Mouse (Mus musculus) monocyte, adult 2 months (primary cell): Measurements from ENCODE around the gene Nell1.

Experiments
- DNase-seq, 2 experiments: peaks; one replicate each; pipeline ENCODE4 v3.0.0; 2022; ENCODE audit warnings: low spot score in 2 of 2, low read depth in 1 of 2

The Nell1 gene

GRCm38 (mm10) chr7:50253166-50253565, 278.5 kb downstream of the Nell1 start:
- DNase-seq, result no peak

- DNase-seq, result no peak
Measured at GRCm38 (mm10) chr7:50260016-50260415, 285.4 kb downstream of the Nell1 start.

GRCm38 (mm10) chr7:50295508-50295907, 320.8 kb downstream of the Nell1 start:
- no peak for DNase-seq

GRCm38 (mm10) chr7:50338226-50338625, 363.6 kb downstream of the Nell1 start:
- DNase-seq, result no peak

GRCm38 (mm10) chr7:50338757-50339156, 364.1 kb downstream of the Nell1 start:
- no peak for DNase-seq

- DNase-seq, result no peak
Measured at GRCm38 (mm10) chr7:50351564-50351963, 376.9 kb downstream of the Nell1 start.

GRCm38 (mm10) chr7:50357213-50357612, 382.5 kb downstream of the Nell1 start:
- no peak for DNase-seq

GRCm38 (mm10) chr7:50362039-50362438, 387.4 kb downstream of the Nell1 start:
- no peak for DNase-seq

- DNase-seq, result no peak
Measured at GRCm38 (mm10) chr7:50374876-50375275, 400.2 kb downstream of the Nell1 start.

- no peak for DNase-seq
Measured at GRCm38 (mm10) chr7:50410421-50410820, 435.8 kb downstream of the Nell1 start.

- no peak for DNase-seq
Measured at GRCm38 (mm10) chr7:50419976-50420375, 445.3 kb downstream of the Nell1 start.

- DNase-seq, result no peak
Measured at GRCm38 (mm10) chr7:50422422-50423195, 447.9 kb downstream of the Nell1 start.

GRCm38 (mm10) chr7:50429725-50430124, 455.1 kb downstream of the Nell1 start:
- no peak for DNase-seq

GRCm38 (mm10) chr7:50441237-50441636, 466.6 kb downstream of the Nell1 start:
- DNase-seq, result no peak

GRCm38 (mm10) chr7:50447316-50447715, 472.7 kb downstream of the Nell1 start:
- no peak for DNase-seq

GRCm38 (mm10) chr7:50467742-50468141, 493.1 kb downstream of the Nell1 start:
- no peak for DNase-seq

GRCm38 (mm10) chr7:50470555-50470954, 495.9 kb downstream of the Nell1 start:
- DNase-seq, result no peak

GRCm38 (mm10) chr7:50482011-50482410, 507.3 kb downstream of the Nell1 start:
- no peak for DNase-seq

- no peak for DNase-seq
Measured at GRCm38 (mm10) chr7:50485304-50485703, 510.6 kb downstream of the Nell1 start.

GRCm38 (mm10) chr7:50486884-50487420, 512.3 kb downstream of the Nell1 start:
- DNase-seq, result no peak

- no peak for DNase-seq
Measured at GRCm38 (mm10) chr7:50501562-50501961, 526.9 kb downstream of the Nell1 start.

GRCm38 (mm10) chr7:50507047-50507446, 532.4 kb downstream of the Nell1 start:
- no peak for DNase-seq

GRCm38 (mm10) chr7:50514830-50515229, 540.2 kb downstream of the Nell1 start:
- DNase-seq, result no peak
